Mouse (Mus musculus) kidney, adult 2 months (tissue): ENCODE measurements at regions not wholly inside any gene's neighbourhood (a gene's known extent, or its start where the extent isn't known, plus 50 kb on each side); places are given as distances from the start of the nearest gene placed in this dataset.

ENCODE experiments used
- CTCF ChIP-seq: fragments of 200-500 bp; conservative IDR thresholded peaks from 2 replicates; pipeline ENCODE4 v1.5.1; 2011; ENCODE audit warnings: low read depth, mild to moderate bottlenecking, control low read depth, low read length, moderate library complexity, mixed read lengths; ENCODE audit not compliant: insufficient read depth, insufficient read length
- POLR2A ChIP-seq: fragments of 200-500 bp; IDR thresholded peaks from one replicate; pipeline ENCODE4 v1.6.1; 2011; ENCODE audit warnings: low read depth, low read length, control low read depth

DNA sequence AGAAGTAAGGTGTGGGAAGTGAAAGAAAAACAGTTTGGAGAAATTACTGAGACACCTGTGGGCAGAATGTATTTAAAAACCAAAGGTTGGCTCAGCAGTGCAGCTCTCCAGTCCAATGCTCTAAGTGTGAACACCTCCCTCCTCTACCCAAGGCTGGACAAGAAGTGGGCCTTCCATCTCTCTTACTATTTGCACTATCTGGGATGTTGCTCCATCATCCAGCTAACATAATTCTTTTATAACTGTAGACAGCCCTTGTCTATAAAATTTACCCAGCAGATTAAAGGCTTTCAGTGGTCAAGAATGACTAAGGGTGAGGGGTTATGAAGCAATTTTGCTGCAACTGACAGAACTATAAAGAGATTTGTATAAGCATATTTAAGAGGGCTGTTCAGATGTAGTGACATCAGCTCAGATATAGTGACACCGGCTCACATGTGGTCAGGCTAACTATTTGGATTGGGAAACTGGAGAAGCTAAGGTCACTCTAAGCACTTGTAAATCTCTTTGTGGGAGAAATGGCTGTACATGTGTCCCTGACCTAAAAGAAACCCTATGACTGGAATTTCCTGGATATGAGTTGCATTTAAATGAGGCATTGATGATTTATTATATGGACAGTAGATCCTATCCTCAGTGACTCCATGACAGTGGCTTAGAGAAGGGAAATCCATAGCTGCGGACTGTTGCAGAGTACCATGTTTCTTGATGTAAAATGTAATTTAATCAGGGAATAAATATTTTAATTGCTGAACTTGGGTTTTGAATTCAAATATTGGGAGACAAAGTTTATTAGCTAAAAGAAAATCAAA is 73.4 kb upstream of the Pfn2 start:
- TF ChIP-seq CTCF = no peak
- no peak for TF ChIP-seq POLR2A
